Mouse (Mus musculus) cerebellum, adult 9-10 months (tissue): ENCODE measurements around the gene Mta3.

Source experiments
- DNase-seq: peaks from one replicate; pipeline ENCODE4 v3.0.0; 2022

The Mta3 gene

DNA sequence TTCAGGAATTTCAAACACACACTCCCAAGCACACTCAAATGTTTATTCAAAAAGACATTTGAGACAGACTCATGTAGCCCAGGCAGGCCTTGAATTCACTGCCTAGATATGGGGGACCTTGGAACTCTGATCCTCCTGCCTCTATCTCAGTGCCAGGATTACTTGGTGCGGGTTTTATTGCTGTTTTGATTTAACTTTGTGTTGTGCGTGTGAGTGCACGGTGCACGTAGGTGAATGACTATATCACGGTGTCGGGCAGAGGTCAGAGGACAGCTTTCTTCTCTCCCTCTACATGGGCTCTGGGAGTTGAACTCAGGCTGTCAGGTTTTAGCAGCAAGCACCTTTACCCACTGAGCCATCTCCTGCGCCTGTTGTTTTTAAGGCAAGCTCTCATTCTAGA, 61.1 kb downstream of the Mta3 start:
- no peak for DNase-seq

DNA sequence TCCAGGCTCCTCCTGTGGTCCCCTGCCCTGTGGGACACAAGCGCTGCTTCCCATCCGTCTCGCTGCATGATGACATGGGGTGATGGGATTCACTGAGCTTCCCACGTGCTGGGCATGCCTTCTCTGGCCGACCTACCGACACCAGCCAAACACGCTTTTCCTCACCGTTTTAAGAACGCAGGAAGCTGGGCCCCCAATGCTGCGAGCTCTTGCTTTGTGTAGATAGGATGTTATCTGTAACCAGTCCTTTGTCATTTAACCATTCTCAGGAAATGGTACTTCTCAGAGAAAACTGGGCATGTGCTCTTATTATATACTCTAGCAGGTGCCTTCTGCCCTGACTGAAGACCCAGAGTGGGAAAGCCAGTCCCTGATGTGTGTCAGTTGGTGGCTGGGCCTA, 62.3 kb downstream of the Mta3 start:
- DNase-seq: no peak

DNA sequence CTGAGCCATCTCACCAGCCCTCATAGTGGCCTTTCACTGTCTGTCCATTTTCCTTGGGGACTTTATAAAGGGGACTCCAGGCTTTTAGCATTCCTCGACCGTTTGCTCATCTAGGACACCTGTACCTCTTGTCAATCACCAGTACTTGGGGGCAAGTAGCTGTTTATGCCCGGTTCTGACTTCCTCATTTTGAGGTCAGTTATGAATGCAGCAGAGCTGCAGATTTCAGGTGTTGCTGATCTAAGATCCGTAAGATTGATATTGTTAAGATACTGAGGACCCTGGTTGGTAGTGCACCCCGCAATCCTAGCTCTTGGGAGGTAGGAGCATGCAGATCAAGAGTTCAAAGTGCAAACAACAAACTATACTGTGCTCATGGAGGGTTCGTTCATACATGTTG, 64.4 kb downstream of the Mta3 start:
- DNase-seq: no peak

DNA sequence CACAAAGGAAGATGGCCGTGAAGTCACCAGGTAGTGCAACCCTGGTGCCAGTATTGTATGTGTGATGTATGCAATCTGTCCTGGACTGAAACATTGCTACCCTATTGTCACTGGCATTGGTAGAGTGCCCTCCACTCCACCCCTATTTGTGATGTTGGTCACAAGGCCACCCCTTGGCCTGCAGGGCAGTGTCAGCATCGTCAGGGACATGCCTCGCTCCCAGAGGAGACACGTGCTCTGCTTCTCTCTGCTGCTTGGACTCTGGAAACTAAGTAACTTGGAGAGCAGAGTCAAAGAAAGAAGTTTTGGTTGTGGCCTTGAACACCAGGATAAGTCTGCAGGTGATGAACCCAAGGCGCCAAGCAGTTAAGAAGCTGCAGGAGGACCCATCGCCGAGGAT, 65.0 kb downstream of the Mta3 start:
- DNase-seq: no peak

DNA sequence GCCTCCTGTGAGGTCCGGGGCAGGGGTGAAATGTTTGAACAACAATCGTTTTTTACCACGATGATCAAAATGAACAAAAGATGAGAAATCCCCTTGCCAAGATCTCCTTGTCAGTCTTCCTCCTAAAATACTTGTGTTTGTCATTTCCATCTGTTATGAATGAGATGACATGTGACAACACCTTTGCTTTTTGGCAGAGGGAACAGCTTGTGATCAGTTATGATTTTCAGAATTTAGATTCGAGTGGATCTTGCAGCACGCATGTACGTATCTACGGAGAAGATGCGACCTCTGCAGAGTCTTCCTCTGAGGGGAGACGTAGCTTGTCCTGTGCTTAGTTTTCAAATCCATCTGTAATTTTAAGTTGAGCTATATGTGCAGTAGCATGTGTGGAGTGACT, 66.1 kb downstream of the Mta3 start:
- no peak for DNase-seq

DNA sequence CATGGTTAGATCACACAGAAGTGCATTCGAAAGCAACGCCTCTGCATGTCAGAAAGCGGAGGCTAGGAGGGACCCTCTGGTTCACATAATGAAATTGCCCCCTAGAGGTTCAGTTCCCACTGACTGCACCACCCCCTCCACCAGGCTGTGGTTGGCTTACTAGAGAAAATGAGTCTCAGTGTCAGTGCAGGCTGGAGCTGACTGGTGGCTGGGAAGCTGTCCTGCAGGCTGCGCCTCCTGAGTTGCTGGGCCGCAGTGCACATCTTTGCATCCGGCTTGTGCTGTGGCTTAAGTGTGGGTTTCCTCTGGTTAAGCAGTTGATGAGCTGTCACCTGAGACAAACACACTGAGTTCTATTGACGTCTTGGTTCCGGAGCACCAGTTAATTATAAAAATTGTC, 66.7 kb downstream of the Mta3 start:
- DNase-seq: no peak

DNA sequence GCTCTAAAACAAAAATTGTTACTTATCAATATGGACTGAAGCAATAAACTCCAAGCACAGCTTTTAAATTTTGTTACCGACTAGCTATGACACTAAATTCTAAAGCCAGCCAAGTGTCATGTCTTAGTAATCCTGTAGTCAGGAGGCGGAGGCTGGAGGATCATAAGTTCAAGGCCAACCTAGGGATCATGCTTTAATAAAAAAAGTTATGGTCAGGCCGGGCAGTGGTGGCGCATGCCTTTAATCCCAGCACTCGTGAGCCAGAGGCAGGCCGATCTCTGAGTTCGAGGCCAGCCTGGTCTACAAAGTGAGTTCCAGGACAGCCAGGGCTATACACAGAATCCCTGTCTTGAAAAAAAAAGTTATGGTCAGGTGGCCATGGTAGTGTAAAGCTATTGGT, 71.0 kb downstream of the Mta3 start:
- DNase-seq: no peak

DNA sequence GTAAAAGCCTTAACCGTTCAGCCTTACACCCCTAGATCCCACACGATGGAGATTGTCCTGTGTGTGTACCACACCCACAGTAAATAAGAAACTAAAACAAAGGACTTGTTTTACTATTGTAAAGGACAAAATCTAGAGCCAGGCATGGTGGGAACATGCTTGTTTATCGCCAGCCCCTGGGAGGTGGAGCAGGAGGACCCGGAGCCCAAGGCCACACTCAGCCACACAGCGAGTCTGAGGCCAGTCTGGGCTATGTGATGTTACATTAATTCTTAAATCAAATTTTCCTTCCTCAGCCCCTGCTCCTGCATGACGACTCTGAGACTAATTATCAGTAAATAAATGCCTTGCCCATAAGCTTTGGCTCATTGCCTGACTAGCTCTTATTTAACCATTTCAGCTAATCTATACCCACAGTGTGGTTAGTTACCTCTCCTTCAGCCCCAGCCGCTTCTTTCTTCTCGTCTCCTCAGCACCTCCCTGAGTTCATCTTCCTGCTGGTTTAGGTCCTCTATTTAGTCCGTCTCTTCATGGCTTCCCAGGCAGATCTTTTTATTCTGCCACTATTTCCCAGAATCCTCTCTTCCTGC, 71.6 kb downstream of the Mta3 start:
- no peak for DNase-seq

DNA sequence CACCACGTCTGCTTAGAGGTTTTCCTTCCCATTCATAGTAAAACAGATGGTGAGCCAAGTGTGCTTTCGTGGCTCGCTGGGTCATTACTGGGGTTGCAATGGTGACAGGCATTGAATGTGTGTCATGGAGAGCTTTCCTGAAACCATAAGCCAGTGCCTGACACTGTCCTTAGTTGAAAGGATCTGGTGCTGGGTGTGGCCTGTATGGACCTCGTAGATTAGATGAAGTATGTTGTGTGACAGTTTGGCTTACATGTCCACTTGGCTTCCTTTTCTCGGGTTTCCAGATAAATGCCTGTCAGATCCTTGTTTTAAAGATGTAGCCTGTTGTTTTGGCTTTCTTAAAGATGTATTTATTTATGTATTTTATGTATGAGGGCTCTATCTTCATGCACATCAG, 74.3 kb downstream of the Mta3 start:
- no peak for DNase-seq

DNA sequence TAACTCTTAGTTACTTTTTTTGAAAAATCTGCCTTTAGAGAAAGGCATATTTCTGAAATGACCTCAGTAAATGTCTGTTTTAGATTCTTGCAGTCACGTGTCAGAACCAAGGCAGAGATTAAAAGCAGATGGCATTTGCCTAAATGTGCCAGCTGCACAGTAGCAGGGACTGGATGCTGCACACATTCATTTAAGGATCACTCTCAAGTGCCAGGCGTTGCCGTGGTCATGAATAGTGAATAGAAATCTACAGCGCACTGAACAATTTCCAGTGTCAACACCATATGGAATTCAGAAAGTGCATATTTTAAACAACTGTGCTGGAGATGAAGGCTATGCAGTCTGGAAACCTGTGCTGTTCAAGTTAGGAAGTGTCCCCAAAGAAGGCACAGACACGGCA, 76.8 kb downstream of the Mta3 start:
- DNase-seq: peak; percentile 43

DNA sequence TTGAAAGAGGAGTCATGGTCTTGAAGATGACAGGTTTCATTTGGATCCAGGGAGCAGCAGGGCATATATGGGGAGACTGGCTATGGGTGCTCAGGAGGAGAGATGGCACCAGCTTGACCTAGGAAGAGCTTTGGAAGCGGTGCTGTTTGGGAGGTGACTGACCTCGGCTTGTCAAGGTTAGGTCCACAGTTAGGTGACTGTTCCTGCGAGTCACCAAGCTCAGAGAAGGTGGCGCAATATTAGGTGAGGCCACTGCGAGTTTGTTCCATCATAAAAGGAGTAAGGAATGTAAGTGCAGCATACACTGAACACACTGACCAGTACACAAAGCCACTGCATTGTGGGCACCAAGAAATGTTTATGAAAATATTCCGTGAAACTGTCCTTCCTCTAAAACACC, 80.5 kb downstream of the Mta3 start:
- DNase-seq: no peak

DNA sequence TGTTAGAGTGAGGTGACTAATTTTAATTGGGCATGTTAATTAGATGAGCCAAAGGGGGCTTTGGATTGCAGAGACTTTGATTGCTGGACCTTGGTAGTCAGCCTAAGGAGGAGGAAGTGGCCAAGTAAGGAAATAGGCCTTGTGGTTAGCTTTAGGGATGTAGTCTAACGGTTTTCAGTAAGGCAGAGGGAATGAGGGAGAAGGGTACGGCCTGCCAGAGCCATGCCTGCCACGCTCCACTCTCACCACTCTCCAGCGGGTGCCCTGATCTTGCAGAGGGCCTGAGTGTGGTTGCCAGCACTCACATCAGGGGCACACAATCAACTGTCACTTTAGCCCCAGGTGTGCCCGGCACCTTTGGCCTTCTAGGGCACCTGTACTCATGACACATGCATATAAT, 84.2 kb downstream of the Mta3 start:
- DNase-seq: no peak

DNA sequence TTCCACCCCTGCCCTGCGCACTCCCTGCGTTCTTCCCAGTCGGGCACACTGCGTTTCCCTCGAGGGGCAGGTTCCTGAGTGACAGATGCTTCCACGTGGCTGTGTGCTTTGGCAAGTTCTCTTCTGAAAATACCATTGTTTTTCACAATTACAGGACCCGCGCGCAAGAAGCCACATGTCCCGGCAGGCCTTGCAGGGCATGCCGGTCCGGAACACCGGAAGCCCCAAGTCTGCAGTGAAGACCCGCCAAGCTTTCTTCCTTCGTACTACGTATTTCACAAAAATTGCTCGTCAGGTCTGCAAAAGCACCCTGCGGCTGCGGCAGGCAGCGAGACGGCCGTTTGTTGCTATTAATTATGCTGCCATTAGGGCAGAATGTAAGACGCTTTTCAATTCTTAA, 86.4 kb downstream of the Mta3 start:
- DNase-seq: no peak

DNA sequence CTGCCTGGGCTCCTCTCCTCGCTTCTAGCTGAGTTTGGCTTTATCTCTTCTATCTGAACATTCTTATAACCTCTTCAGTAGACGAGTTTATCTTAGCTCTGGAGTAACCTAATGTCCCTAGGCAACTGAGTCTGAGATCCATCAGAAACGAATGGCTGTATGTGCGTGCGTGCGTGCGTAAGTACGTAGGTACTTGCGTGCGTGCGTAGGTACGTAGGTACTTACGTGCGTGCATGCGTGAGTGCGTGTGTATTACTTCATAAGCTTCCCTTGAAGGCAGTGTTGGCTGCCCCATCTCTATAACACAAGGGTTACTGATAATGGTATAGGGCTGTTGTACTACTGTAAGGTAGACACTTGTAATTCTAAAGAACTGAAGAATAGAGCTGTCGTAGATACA, 89.2 kb downstream of the Mta3 start:
- DNase-seq: no peak

DNA sequence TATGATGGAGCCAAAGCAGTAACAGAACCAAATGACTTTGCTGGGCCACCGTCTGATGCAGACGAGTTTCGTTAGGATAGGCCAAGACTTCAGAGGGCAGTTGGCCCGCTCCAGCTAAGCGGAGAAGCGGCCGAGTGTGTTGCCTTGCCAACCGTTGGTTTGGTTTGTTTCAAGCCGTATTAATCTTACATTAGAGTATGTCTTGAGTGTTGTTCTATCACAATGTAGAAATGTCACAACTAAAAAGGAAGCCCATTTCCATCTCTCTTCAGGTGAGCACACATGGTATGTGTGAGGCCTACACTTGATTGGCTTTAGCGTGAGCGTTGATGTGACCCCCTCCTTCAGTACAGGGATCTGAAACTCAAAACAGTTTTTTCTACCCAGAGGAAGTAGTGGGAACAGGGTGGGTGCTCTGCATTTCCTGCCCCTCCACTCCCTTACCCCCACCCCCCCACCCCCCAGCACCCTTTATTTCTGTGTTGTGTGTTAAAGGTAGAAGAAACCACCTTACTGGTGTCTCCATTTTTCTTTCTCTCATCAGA, 93.6 kb downstream of the Mta3 start:
- DNase-seq: no peak

DNA sequence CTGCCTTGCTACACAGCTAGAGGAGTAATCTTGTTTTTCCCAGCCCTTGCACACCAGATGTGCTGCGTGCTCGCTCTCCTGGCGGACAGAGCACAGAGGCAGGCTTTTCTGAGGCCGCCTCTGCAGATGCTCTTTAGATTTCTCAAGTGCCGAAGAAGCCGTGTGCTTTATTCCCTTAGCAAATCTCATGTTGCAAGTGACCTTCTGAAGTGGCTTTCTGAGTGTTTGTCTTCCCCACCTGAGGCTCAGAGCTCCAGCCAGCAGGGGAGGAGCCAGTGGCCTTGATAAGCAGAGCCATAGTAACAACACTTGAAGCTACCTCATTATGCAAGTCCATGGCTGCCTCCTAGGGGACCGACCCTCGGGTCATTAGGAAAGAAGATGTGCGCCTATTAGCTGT, 98.0 kb downstream of the Mta3 start:
- DNase-seq: no peak

DNA sequence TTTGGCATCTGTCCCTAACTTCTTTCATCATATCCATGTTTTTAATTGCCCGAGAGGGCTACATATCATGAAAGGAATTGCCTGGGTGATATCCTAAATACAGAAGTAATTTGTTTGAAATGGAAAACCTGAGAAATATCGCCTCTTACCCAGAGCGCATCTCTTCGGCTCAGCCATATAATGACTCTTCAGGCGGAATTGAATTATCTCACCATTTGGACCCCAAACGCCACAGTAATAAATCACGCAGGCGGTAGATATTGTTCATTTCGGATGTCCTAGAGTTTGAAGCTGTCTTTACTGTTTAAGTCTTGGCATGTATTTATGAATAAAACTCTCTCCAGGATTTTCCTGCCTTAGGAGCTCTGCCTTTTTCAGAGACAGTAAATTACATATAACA, 99.1 kb downstream of the Mta3 start:
- DNase-seq: no peak

DNA sequence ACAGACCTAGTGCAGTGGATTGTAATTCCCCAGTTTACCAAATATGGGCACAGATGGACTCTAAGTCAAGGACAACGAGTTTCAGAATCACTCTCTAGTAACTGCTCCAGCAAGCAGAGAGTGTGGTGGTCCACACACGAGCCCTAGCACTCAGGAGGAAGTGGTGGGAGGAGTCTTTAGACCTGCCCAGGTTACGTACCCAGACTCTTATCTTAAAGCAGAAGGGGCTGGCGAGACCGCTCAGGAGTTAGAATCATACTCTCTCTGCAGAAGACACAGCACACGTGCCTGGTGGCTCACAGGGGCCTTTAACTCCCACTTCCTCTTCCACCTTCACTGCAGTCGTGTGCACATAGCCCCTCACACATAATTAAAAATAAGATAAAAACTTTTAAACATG, 101.4 kb downstream of the Mta3 start:
- DNase-seq: no peak

DNA sequence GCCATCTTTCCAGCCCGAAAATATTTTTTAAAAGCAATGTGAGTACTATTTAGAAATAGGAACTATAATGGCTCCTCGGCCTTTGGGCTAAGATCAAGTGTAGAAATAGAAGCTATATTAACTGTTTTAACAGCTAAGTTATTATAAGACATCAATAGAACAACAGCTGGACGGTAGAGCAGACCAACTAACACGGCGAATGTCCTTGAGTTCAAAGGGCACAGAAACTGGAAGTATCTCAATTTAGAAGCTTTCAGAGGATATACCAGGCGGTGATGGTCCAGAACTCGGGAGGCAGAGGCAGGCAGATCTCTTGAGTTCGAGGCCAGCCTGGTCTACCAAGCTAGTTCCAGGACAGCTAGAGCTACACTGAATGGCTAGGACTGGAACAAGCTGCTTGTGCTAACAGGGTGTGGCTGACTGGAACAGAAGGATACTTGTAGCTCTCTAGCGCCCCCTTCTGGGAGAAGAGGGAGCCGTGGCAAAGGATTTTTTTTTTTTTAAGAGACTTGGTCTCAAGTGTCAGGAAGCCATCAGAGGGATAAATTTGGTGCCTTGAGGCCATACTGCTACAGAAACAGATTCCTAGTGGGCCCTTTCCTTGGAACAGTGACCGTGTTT, 101.9 kb downstream of the Mta3 start:
- peak; percentile 76 for DNase-seq

DNA sequence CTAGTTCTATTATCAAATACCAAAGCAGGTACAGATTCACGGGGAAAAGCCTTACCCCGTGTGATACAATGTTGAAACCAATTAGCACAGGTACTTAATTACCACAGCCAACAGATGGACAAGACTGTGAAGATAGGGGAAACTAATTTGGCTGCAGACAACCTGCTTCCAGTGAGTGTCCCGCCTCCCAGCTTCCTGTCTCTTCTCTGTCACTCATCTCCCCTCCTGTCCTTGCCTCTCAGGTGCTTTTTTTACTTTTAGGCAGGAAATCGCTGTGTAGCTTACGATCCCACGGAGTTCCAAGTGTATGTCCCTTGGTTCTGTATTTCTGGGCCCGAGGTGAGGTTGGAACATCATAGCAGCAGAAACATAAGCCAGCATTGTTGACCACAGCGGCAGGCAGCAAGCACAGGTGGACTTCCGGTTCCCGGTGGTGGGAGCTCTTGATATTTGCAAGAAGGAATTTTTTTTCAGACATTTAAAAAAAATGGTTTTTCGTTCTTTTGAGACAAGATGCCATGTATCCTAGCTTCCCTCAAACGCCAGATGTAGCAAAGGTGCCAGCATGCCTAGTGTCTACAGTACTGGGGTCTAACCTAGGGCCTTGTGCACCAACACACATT, 102.6 kb downstream of the Mta3 start:
- DNase-seq: no peak

DNA sequence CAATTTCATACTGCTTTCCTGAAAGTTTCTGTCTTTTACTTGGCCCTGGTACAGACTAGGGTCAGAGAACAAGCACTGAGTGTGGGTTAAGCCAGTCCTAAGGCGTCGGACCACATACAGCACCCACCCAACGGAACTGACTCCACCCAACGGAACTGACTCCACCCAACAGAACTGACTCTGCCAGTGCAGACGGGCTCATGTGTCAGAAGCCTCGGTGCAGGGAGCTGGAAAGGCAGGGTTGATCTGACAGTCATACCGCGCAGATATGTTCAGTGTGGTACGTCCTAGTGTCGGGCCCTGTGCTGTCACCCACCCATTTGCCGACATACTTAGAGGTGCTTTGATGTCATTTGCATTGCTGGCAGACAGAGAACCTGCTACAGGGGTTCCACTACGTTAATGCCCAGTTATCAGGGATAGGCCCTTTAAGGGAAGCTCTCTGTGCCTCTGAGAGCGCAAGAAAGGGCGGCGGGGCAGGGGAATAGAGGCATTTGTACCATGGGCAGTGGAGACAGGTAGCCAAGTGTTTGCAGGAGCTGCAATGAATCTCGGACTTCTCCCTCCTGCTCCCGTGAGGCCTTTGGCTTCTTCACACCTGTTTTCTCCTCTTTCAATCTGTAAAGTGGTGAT, 103.3 kb downstream of the Mta3 start:
- no peak for DNase-seq

DNA sequence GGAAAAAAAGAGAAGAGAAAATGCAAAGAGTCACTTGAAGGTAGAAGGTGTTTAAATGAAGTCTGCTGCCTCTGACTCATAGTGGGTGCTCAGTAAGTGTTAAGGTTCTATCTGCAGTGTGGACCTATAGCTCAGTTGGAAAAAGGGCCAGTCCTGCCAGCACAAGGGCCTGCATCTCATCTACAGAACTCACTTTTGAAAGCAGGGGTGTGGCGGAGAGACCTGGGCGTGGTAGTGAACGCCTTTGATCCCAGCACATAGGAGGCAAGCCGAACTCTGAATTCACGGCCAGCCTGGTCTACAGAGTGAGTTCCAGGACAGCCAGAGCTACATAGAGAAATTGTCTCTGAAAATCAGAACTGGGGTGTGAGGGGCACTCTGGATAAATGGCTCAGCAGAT, 104.3 kb downstream of the Mta3 start:
- DNase-seq: no peak

DNA sequence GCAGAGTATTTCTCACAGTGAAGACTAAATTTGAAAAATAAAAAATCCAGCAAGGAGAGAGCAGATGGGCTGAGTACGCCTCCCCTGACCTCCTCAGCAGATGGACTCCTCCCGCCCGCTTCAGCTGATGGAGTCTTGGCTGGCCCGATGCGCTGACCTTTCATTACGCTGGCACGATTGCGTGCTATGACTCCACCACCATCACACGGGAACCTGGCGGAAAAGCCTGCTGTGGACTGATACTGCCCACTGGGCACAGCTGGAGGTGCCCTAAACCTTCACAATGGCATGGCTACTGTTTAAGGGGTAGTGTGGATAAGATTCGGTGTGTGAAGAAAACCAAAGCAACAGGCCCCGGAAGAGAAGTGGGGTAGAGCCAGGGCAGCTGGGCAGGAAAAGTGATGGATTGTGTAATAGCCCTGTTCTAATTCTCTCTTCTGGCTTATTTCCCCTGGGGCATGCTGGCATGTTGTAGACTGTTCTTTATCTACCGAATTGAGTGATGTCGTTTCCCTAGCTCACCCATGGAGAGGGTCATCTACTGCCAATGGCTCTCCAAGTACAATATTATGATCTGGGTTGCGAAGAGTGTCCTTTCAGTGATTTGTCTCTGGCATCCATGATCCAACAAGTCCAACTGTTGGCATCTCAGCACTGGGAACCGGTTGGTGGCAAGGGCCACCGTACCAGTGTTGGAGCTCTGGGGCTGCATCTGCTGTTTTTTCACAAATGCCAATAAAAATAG, 106.4 kb downstream of the Mta3 start:
- DNase-seq: peak; percentile 90

DNA sequence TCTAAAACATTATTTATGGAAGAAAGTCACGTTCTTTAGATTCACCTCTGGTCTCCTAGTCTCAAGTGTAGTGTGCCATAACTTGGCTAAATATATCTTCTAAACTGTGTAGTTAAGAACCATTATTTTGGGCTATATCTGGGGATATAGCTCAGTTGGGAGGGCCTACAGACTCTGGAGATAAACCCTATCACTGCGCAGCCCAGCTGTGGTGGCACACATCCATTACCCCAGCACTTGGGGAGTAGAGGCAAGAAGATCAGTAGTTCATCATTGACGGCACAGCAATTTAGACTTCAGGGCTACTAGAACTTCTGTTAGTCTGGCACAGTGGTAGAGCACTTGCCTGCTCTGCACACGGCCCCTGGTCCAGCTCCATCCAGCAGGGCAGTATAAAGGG, 107.1 kb downstream of the Mta3 start:
- DNase-seq: no peak
